ENCODE assay signal across 7 mouse cellular contexts in genomic region chr4:152435255-152435654, GRCm38 (mm10). TPM values are rescaled to one million over a fixed set of nuclear protein-coding genes. Genes with fewer than 3 reads are reported as not detected.
DNase-seq lines count a peak whose midpoint lies in the region; ATAC-seq and TF ChIP-seq lines count a peak whose summit lies in the region.

No protein-coding gene starts in this region.

- WGBS in midbrain, embryonic 11.5 days = 11% methylated on average over 10 of the region's 10 CpGs

- H3K4me2 ChIP-seq in midbrain, embryonic 11.5 days = peak overlapping the region; percentile 49

- no peak overlapping the region for H3K27ac ChIP-seq in gastrocnemius, adult 2 months
- H3K27ac ChIP-seq in midbrain, embryonic 11.5 days (ENCODE audit: low read depth, low read length) = no peak overlapping the region

- peak overlapping the region; percentile 62 for H3K4me3 ChIP-seq in gastrocnemius, adult 2 months
- peak overlapping the region; percentile 9; the same call in 1 of the 2 replicates for H3K4me3 ChIP-seq in midbrain, embryonic 11.5 days (ENCODE audit: low read depth, low read length)

- no peaks in the 10 kb centered on the region for H3K36me3 ChIP-seq in midbrain, embryonic 11.5 days (ENCODE audit: control insufficient read depth, insufficient read depth, low read length)

- H3K27me3 ChIP-seq in midbrain, embryonic 11.5 days (ENCODE audit: control insufficient read depth, insufficient read depth, low read length) = no peaks in the 10 kb centered on the region

- peak; percentile 75 for TF ChIP-seq CTCF in gastrocnemius, adult 2 months (IDR thresholded peaks at IDR 0.05)

- H3K4me1 ChIP-seq in midbrain, embryonic 11.5 days (ENCODE audit: control insufficient read depth, insufficient read depth, low read length) = peaks cover 5% of the 10 kb centered on the region

- peak; percentile 67 to 88 for DNase-seq in adrenal gland, adult (ENCODE audit: inconsistent age in 2 of 2, low spot score in 1 of 2)
- DNase-seq in cerebellum, postnatal 36 days = peak; percentile 89
- peak; percentile 82 for DNase-seq in gastrocnemius, adult 2 months
- peak; percentile 24 for DNase-seq in hindlimb bud, embryonic 11.5 days (ENCODE audit: extremely low spot score, low read depth, low spot score)
- DNase-seq in left cerebral cortex, postnatal 25 days (ENCODE audit: low spot score in 2 of 2) = peak; percentile 79 to 81
- DNase-seq in midbrain, embryonic 11.5 days (ENCODE audit: low spot score, missing footprints) = peak; percentile 99
- peak; percentile 95 for DNase-seq in right cerebral cortex, postnatal 4 days

- intact Hi-C loops in gastrocnemius, adult 2 months (cut with DNase I) = loop anchor here (1.0 to 2.0 kb wide), 3 partner anchors 92 to 260 kb away; no protein-coding TSS in a partner anchor
- intact Hi-C loops in left cerebral cortex, postnatal 25 days (cut with DNase I) = loop anchor here (2.0 kb wide), 3 partner anchors 56 to 258 kb away; no protein-coding TSS in a partner anchor

- H3K9me3 ChIP-seq in midbrain, embryonic 11.5 days (ENCODE audit: control insufficient read depth, low read length) = no peaks in the 10 kb centered on the region

- peak; percentile 73 for ATAC-seq in midbrain, embryonic 11.5 days (ENCODE audit: low FRiP score)

- H3K9ac ChIP-seq in midbrain, embryonic 11.5 days (ENCODE audit: low read length) = peak overlapping the region; percentile 40; the same call in 1 of the 2 replicates

RNA-seq across cellular contexts. Expression of gene Nphp4, which starts 41.3 kb away (rescaled TPM):
- total RNA-seq in gastrocnemius, adult 2 months (2021) = under 1 TPM; 0.48 to 0.53 TPM
- total RNA-seq in left cerebral cortex, postnatal 25 days (2021) = 10 to 100 TPM; 18.3 to 21.4 TPM
- polyA plus RNA-seq in midbrain, embryonic 11.5 days (2014; fragmentation: Nextera tagmentation; extraction: Ambion mirVana) = 4.4 and 4.8 TPM in 2 replicates

RNA-seq across cellular contexts. Expression of gene Kcnab2, which starts 42.4 kb away (rescaled TPM):
- total RNA-seq in gastrocnemius, adult 2 months (2021) = 1 to 10 TPM in 1 of 2 experiments, under 1 TPM in 1; 0.51 to 1.6 TPM
- 100 to 1,000 TPM; 319 to 332 TPM for total RNA-seq in left cerebral cortex, postnatal 25 days (2021)
- 10.5 and 11.0 TPM in 2 replicates for polyA plus RNA-seq in midbrain, embryonic 11.5 days (2014; fragmentation: Nextera tagmentation; extraction: Ambion mirVana)

Comparison
In these comparisons a context has a peak if more than half of its experiments do, and no peak if none do; other contexts are left out.
1. DNase-seq: peak in every context shown above with its lines; median percentile 99 in midbrain, embryonic 11.5 days; 95 in right cerebral cortex, postnatal 4 days; 89 in cerebellum, postnatal 36 days; 82 in gastrocnemius, adult 2 months; 80 in left cerebral cortex, postnatal 25 days; 78 in adrenal gland, adult; 24 in hindlimb bud, embryonic 11.5 days.
2. RNA of gene Nphp4, which starts 41.3 kb away (total RNA-seq): 18.3 to 21.4 TPM in left cerebral cortex, postnatal 25 days; 0.48 to 0.53 TPM in gastrocnemius, adult 2 months; every median in the first group is over 10 times any median in the second.
3. RNA of gene Kcnab2, which starts 42.4 kb away (total RNA-seq): 319 to 332 TPM in left cerebral cortex, postnatal 25 days; 0.51 to 1.6 TPM in gastrocnemius, adult 2 months; every median in the first group is over 100 times any median in the second.